Mouse (Mus musculus) heart, postnatal 0 days (tissue): Measurements from ENCODE around the gene Rnf169.

Source experiments
- CTCF ChIP-seq: IDR thresholded peaks from 2 replicates; pipeline ENCODE4 v1.5.1; 2016; ENCODE audit warnings: antibody characterized with exemption, control low read depth, low read depth
- EP300 ChIP-seq: IDR thresholded peaks from 2 replicates; pipeline ENCODE4 v1.6.1; 2016; ENCODE audit warnings: antibody characterized with exemption, low read depth

GRCm38 (mm10) chr7:99916741-99917319 lies 63.4 kb downstream of the Rnf169 start:
- TF ChIP-seq CTCF, result peak; percentile 55
- no peak for TF ChIP-seq EP300
